8 mouse cellular contexts compared by ENCODE assay signal in genomic region chr5:92348794-92349413, GRCm38 (mm10). TPM values are rescaled to one million over a fixed set of nuclear protein-coding genes. Genes with fewer than 3 reads are reported as not detected.
DNase-seq lines count a peak whose midpoint lies in the region; ATAC-seq and TF ChIP-seq lines count a peak whose summit lies in the region.

Gene Cxcl10 (minus strand): TSS chr5:92348889.

- no peak for DNase-seq in layer of hippocampus, adult 2 months (ENCODE audit: low spot score in 2 of 2)
- DNase-seq in layer of hippocampus, adult 9-10 months (ENCODE audit: low spot score), result no peak
- peak; percentile 76 to 80 for DNase-seq in adrenal gland, postnatal 36 days
- DNase-seq in induced T-regulatory cell, adult 2 months (ENCODE audit: low read depth), result peak; percentile 93
- peak; percentile 72 for DNase-seq in thymus, postnatal 0 days (ENCODE audit: low spot score)

- no peak within 1 kb of the TSS for H3K27ac ChIP-seq in layer of hippocampus, adult 2 months
- no peak within 1 kb of the TSS for H3K27ac ChIP-seq in forebrain, embryonic 16.5 days (ENCODE audit: low read length)
- no peak within 1 kb of the TSS for H3K27ac ChIP-seq in liver, embryonic 12.5 days

- peak within 1 kb of the TSS; percentile 45 for H3K4me2 ChIP-seq in forebrain, embryonic 16.5 days (ENCODE audit: low read length)
- peak within 1 kb of the TSS; percentile 53 for H3K4me2 ChIP-seq in liver, embryonic 12.5 days

- H3K27me3 ChIP-seq in forebrain, embryonic 16.5 days (replicated peaks; ENCODE audit: control insufficient read depth, insufficient read depth, low read length), result no peaks in the 10 kb centered on the region
- peaks cover 15% of the 10 kb centered on the region for H3K27me3 ChIP-seq in liver, embryonic 12.5 days (replicated peaks)

- WGBS in forebrain, embryonic 16.5 days, result 19% methylated on average over 14 of the region's 14 CpGs
- 17% methylated on average over 14 of the region's 14 CpGs for WGBS in liver, embryonic 12.5 days (ENCODE audit: insufficient replicate concordance)

- ATAC-seq in forebrain, embryonic 16.5 days, result peak; percentile 79
- peak; percentile 86 for ATAC-seq in liver, embryonic 12.5 days
- ATAC-seq in monocyte, adult 5-6 weeks (replicated peaks; ENCODE audit: insufficient number of reproducible peaks, low FRiP score, low TSS enrichment, poor library complexity, severe bottlenecking), result peak; percentile 72

- no peak for TF ChIP-seq CTCF in layer of hippocampus, adult 2 months (conservative IDR thresholded peaks at IDR 0.05)

- H3K9me3 ChIP-seq in forebrain, embryonic 16.5 days (ENCODE audit: control insufficient read depth, low read length), result no peaks in the 10 kb centered on the region
- no peaks in the 10 kb centered on the region for H3K9me3 ChIP-seq in liver, embryonic 12.5 days (replicated peaks)

- peaks cover 3% of the 10 kb centered on the region; the same call in 1 of the 2 replicates for H3K4me1 ChIP-seq in forebrain, embryonic 16.5 days (replicated peaks; ENCODE audit: control insufficient read depth, insufficient read depth, low read length)
- peaks cover 21% of the 10 kb centered on the region for H3K4me1 ChIP-seq in liver, embryonic 12.5 days

- no peaks in the 10 kb centered on the region for H3K36me3 ChIP-seq in forebrain, embryonic 16.5 days (ENCODE audit: control insufficient read depth, insufficient read depth)
- no peaks in the 10 kb centered on the region for H3K36me3 ChIP-seq in liver, embryonic 12.5 days

- no peak within 1 kb of the TSS for H3K9ac ChIP-seq in forebrain, embryonic 16.5 days (replicated peaks; ENCODE audit: low read depth, low read length)
- no peak within 1 kb of the TSS for H3K9ac ChIP-seq in liver, embryonic 12.5 days

- peak within 1 kb of the TSS; percentile 48 for H3K4me3 ChIP-seq in layer of hippocampus, adult 2 months
- peak within 1 kb of the TSS; percentile 18; the same call in 1 of the 2 replicates for H3K4me3 ChIP-seq in forebrain, embryonic 16.5 days (replicated peaks; ENCODE audit: low read length)
- H3K4me3 ChIP-seq in liver, embryonic 12.5 days, result peak within 1 kb of the TSS; percentile 29

RNA-seq across cellular contexts. Expression of gene Cxcl10, which starts in this region (rescaled TPM):
- not detected for total RNA-seq in layer of hippocampus, adult 2 months (2021)
- 1 to 10 TPM in 1 of 2 experiments, under 1 TPM in 1; 0.43 to 1.2 TPM for total RNA-seq in adrenal gland, postnatal 36 days (2021)
- 0.61 TPM in 1 of 2 replicates, not detected in the other for polyA plus RNA-seq in forebrain, embryonic 16.5 days (2015; fragmentation: Nextera tagmentation; extraction: Ambion mirVana)
- 6.6 and 6.7 TPM in 2 replicates for polyA plus RNA-seq in liver, embryonic 12.5 days (2016; fragmentation: Nextera tagmentation; extraction: Ambion mirVana)
- total RNA-seq in monocyte, adult 5-6 weeks (2017), result 0.95 to 3.6 TPM (median 3.5 TPM) in 3 replicates
- polyA plus RNA-seq in thymus, postnatal 0 days (2015; fragmentation: Nextera tagmentation; extraction: Ambion mirVana), result 96.0 and 127 TPM in 2 replicates

Comparison
In these comparisons a context has a peak if more than half of its experiments do, and no peak if none do; other contexts are left out.
1. RNA of gene Cxcl10 (polyA plus RNA-seq): 96.0 to 127 TPM in thymus, postnatal 0 days; 6.6 to 6.7 TPM in liver, embryonic 12.5 days and 0.61 TPM in forebrain, embryonic 16.5 days; every median in the first group is over 10 times any median in the second.
2. Peak in ATAC-seq, H3K4me3 ChIP-seq and H3K4me2 ChIP-seq in forebrain, embryonic 16.5 days; RNA of the gene not detected or under 1 TPM.
3. DNase-seq: peak in adrenal gland, postnatal 36 days (2 of 2), induced T-regulatory cell, adult 2 months (single experiment) and thymus, postnatal 0 days (single experiment); none in layer of hippocampus, adult 2 months (0 of 2) and layer of hippocampus, adult 9-10 months (single experiment).
4. Peak in every context shown above with its lines, with median percentiles within 50 percentile points of each other: H3K4me3 ChIP-seq and ATAC-seq.